Mouse (Mus musculus) cerebellum, adult 2 months (tissue): ENCODE data around the gene Gm40193. TPM values are rescaled to one million over a fixed set of nuclear protein-coding genes. Genes with fewer than 3 reads are reported as not detected.
"Not testable (repeated sequence)": the region's sequence is repeated elsewhere in the genome, so short reads cannot be mapped to it uniquely, and the experiment has no call there.

ENCODE experiments used
- DNase-seq, 2 experiments: peaks; one replicate each; pipeline ENCODE4 v3.0.0; 2021
- H3K27ac ChIP-seq: fragments of 200-500 bp; 2 replicates; pipeline ENCODE4 v1.5.1; 2012; ENCODE audit warnings: low read length, control low read depth, inconsistent platforms; ENCODE audit not compliant: insufficient read depth
- H3K27me3 ChIP-seq: fragments of 200-500 bp; 2 replicates; pipeline ENCODE4 v1.6.1; 2012; ENCODE audit warnings: inconsistent platforms, mild to moderate bottlenecking, low read length, moderate library complexity; ENCODE audit not compliant: control insufficient read depth, insufficient read depth
- H3K4me1 ChIP-seq: fragments of 200-500 bp; 2 replicates; pipeline ENCODE4 v1.6.1; 2011; ENCODE audit warnings: low read length; ENCODE audit not compliant: control insufficient read depth, insufficient read depth
- H3K4me3 ChIP-seq: fragments of 200-500 bp; replicated peaks from 2 replicates; pipeline ENCODE3; 2011; ENCODE audit warnings: mild to moderate bottlenecking, low read depth, low read length, control low read depth; ENCODE audit not compliant: insufficient read depth
- CTCF ChIP-seq: fragments of 200-500 bp; IDR thresholded peaks from 2 replicates; pipeline ENCODE4 v1.5.1; 2011; ENCODE audit warnings: low read depth, mild to moderate bottlenecking, control low read depth, low read length, moderate library complexity, borderline replicate concordance; ENCODE audit not compliant: insufficient read depth
- POLR2A ChIP-seq: fragments of 200-500 bp; IDR thresholded peaks from 2 replicates; pipeline ENCODE4 v1.6.1; 2011; ENCODE audit warnings: low read length, control low read depth, borderline replicate concordance; ENCODE audit not compliant: insufficient read depth
- WGBS: fragments of 180-500 bp; shearing (Covaris S2); methylation state at CpG from one replicate; pipeline ENCODE4 v1.1.7; 2018; 5-methylcytosine and 5-hydroxymethylcytosine counted together
- polyA plus RNA-seq: library from polyadenylated mRNA; depleted of rRNA; stranded (reverse); fragments of >200 nt; gene quantifications from 2 replicates; pipeline ENCODE4 v1.2.3, GENCODE M21; 2012

Gene Gm40193
- polyA plus RNA-seq, 1 experiment, result not detected

GRCm38 (mm10) chr11:70539423-70539822 lies 6.7 kb upstream of the Gm40193 start:
- TF ChIP-seq POLR2A (no peak), CTCF (no peak)
- WGBS, result 18% methylated on average over 9 of the region's 9 CpGs

GRCm38 (mm10) chr11:70531065-70531464 lies 1.7 kb downstream of the Gm40193 start:
- 78% methylated on average over 2 of the region's 2 CpGs for WGBS
- not testable (repeated sequence) for H3K27me3 ChIP-seq, DNase-seq, H3K4me3 ChIP-seq, H3K4me1 ChIP-seq, H3K27ac ChIP-seq

More at GRCm38 (mm10) chr11:70539423-70539822, 6.7 kb upstream of the Gm40193 start:
- no peak for DNase-seq
- H3K27me3 ChIP-seq, result no peaks in the 10 kb centered on the region
- H3K4me3 ChIP-seq, result peak overlapping the region; percentile 36
- H3K27ac ChIP-seq, result no peak overlapping the region
- H3K4me1 ChIP-seq, result no peaks in the 10 kb centered on the region

- no peak for DNase-seq
- H3K4me3 ChIP-seq, result no peak overlapping the region
- no peak overlapping the region for H3K27ac ChIP-seq
- H3K4me1 ChIP-seq, result peaks cover 6% of the 10 kb centered on the region; the same call in 1 of the 2 replicates
- TF ChIP-seq CTCF, result no peak
- TF ChIP-seq POLR2A, result no peak
- no peaks in the 10 kb centered on the region for H3K27me3 ChIP-seq
- WGBS, result 84% methylated on average over 7 of the region's 7 CpGs
These were observed 4.1 kb downstream of the Gm40193 start for GRCm38 (mm10) chr11:70528610-70529009.

GRCm38 (mm10) chr11:70526211-70526610 lies 6.5 kb downstream of the Gm40193 start:
- 85% methylated on average over 12 of the region's 12 CpGs for WGBS

GRCm38 (mm10) chr11:70525726-70526125 lies 7.0 kb downstream of the Gm40193 start:
- 2% methylated on average over 12 of the region's 12 CpGs for WGBS
- Histone ChIP-seq H3K4me3 (peak overlapping the region; percentile 88), H3K4me1 (peaks cover 6% of the 10 kb centered on the region; the same call in 1 of the 2 replicates), H3K27ac (no peak overlapping the region), H3K27me3 (no peaks in the 10 kb centered on the region)
- no peak for DNase-seq
- no peak for TF ChIP-seq POLR2A
- TF ChIP-seq CTCF, result no peak

More at GRCm38 (mm10) chr11:70526211-70526610, 6.5 kb downstream of the Gm40193 start:
- Histone ChIP-seq H3K4me1 (peaks cover 6% of the 10 kb centered on the region; the same call in 1 of the 2 replicates), H3K27ac (no peak overlapping the region), H3K4me3 (no peak overlapping the region), H3K27me3 (no peaks in the 10 kb centered on the region)
- no peak for TF ChIP-seq POLR2A
- DNase-seq, result no peak

- peak within 1 kb of the TSS; percentile 88 for H3K4me3 ChIP-seq
- peaks cover 6% of the 10 kb centered on the region for H3K4me1 ChIP-seq
- no peaks in the 10 kb centered on the region for H3K27me3 ChIP-seq
- WGBS, result under 1% methylated on average over 26 of the region's 26 CpGs
- TF ChIP-seq POLR2A (peak; percentile 84; the same call in 1 of the 2 replicates), CTCF (no peak)
- peak; percentile 91 to 97 for DNase-seq
- H3K27ac ChIP-seq, result no peak within 1 kb of the TSS
These were observed 7.5 kb downstream of the Gm40193 start, which contains the start of gene Psmb6 for GRCm38 (mm10) chr11:70525184-70525678. Gene Psmb6 (plus strand): TSS chr11:70525367.

GRCm38 (mm10) chr11:70524782-70525181 lies 8.0 kb downstream of the Gm40193 start:
- TF ChIP-seq POLR2A (no peak), CTCF (no peak)

GRCm38 (mm10) chr11:70523306-70523989 lies 9.3 kb downstream of the Gm40193 start:
- H3K4me1 ChIP-seq, H3K4me3 ChIP-seq, H3K27ac ChIP-seq, DNase-seq, H3K27me3 ChIP-seq: not testable (repeated sequence)
- WGBS, result 88% methylated on average over 8 of the region's 8 CpGs

More at GRCm38 (mm10) chr11:70524782-70525181, 8.0 kb downstream of the Gm40193 start:
- Histone ChIP-seq H3K27me3 (no peaks in the 10 kb centered on the region), H3K4me1 (peaks cover 7% of the 10 kb centered on the region), H3K4me3 (peak overlapping the region; percentile 38), H3K27ac (no peak overlapping the region)
- WGBS, result 8% methylated on average over 8 of the region's 8 CpGs
- DNase-seq, result no peak
